Mouse (Mus musculus) liver, adult 2 months (tissue): ENCODE results near the gene Rnf224.

ENCODE experiments used
- CTCF ChIP-seq: fragments of 200-500 bp; IDR thresholded peaks from 2 replicates; pipeline ENCODE4 v1.5.1; 2011; ENCODE audit warnings: low read depth, low read length, control low read depth
- POLR2A ChIP-seq: fragments of 200-500 bp; IDR thresholded peaks from 2 replicates; pipeline ENCODE4 v1.6.1; 2011; ENCODE audit warnings: low read length, control low read depth; ENCODE audit not compliant: insufficient read depth; ENCODE audit errors: extremely low read depth

GRCm38 (mm10) chr2:25238106-25238505 lies 1.5 kb upstream of the Rnf224 start:
- no peak for TF ChIP-seq CTCF
- no peak for TF ChIP-seq POLR2A
